Mouse (Mus musculus): Measurements from ENCODE around the gene Ptpdc1.

Gene Ptpdc1

GRCm38 (mm10) chr13:48655637-48656036 lies 30.2 kb upstream of the Ptpdc1 start:
- DNase-seq (ENCODE audit: low spot score), result no peak

- no peak for DNase-seq (ENCODE audit: low spot score)
These were observed 28.6 kb upstream of the Ptpdc1 start for GRCm38 (mm10) chr13:48653788-48654770.

- DNase-seq (ENCODE audit: low spot score), result no peak
These were observed 25.9 kb upstream of the Ptpdc1 start for GRCm38 (mm10) chr13:48651132-48652065.

GRCm38 (mm10) chr13:48650615-48651014 lies 25.2 kb upstream of the Ptpdc1 start:
- DNase-seq (ENCODE audit: low spot score), result no peak

- no peak for DNase-seq (ENCODE audit: low spot score)
These were observed 21.2 kb upstream of the Ptpdc1 start for GRCm38 (mm10) chr13:48646696-48647095.

GRCm38 (mm10) chr13:48643991-48644390 lies 18.5 kb upstream of the Ptpdc1 start:
- no peak for DNase-seq (ENCODE audit: low spot score)

GRCm38 (mm10) chr13:48643072-48643471 lies 17.6 kb upstream of the Ptpdc1 start:
- DNase-seq (ENCODE audit: low spot score), result no peak

- no peak for DNase-seq (ENCODE audit: low spot score)
These were observed 14.1 kb upstream of the Ptpdc1 start for GRCm38 (mm10) chr13:48639570-48639969.

- no peak for DNase-seq (ENCODE audit: low spot score)
These were observed 12.2 kb upstream of the Ptpdc1 start for GRCm38 (mm10) chr13:48637706-48638105.

- DNase-seq (ENCODE audit: low spot score), result no peak
These were observed 6.2 kb upstream of the Ptpdc1 start for GRCm38 (mm10) chr13:48631691-48632090.

GRCm38 (mm10) chr13:48624968-48625398 lies 481 bp downstream of the Ptpdc1 start:
- no peak for DNase-seq (ENCODE audit: low spot score)

GRCm38 (mm10) chr13:48618890-48619289 lies 6.6 kb downstream of the Ptpdc1 start:
- no peak for DNase-seq (ENCODE audit: low spot score)

GRCm38 (mm10) chr13:48617774-48618173 lies 7.7 kb downstream of the Ptpdc1 start:
- no peak for DNase-seq (ENCODE audit: low spot score)

- DNase-seq (ENCODE audit: low spot score), result no peak
These were observed 10.9 kb downstream of the Ptpdc1 start for GRCm38 (mm10) chr13:48614525-48614924.

- DNase-seq (ENCODE audit: low spot score), result no peak
These were observed 16.4 kb downstream of the Ptpdc1 start for GRCm38 (mm10) chr13:48609106-48609505.

- DNase-seq (ENCODE audit: low spot score), result no peak
These were observed 20.9 kb downstream of the Ptpdc1 start for GRCm38 (mm10) chr13:48604591-48604990.

- no peak for DNase-seq (ENCODE audit: low spot score)
These were observed 22.2 kb downstream of the Ptpdc1 start for GRCm38 (mm10) chr13:48603296-48603695.

- no peak for DNase-seq (ENCODE audit: low spot score)
These were observed 30.9 kb downstream of the Ptpdc1 start for GRCm38 (mm10) chr13:48594605-48595004.

- DNase-seq (ENCODE audit: low spot score), result no peak
These were observed 31.4 kb downstream of the Ptpdc1 start for GRCm38 (mm10) chr13:48594031-48594430.

GRCm38 (mm10) chr13:48593181-48593580 lies 32.3 kb downstream of the Ptpdc1 start:
- DNase-seq (ENCODE audit: low spot score), result no peak

GRCm38 (mm10) chr13:48590743-48591142 lies 34.7 kb downstream of the Ptpdc1 start:
- DNase-seq (ENCODE audit: low spot score), result no peak

- DNase-seq (ENCODE audit: low spot score), result no peak
These were observed 38.1 kb downstream of the Ptpdc1 start for GRCm38 (mm10) chr13:48587354-48587753.
